Mouse (Mus musculus) liver, adult 2 months (tissue): ENCODE results near the gene Olfr1008. TPM values are rescaled to one million over a fixed set of nuclear protein-coding genes. Genes with fewer than 3 reads are reported as not detected.
"Not testable (repeated sequence)": the region's sequence is repeated elsewhere in the genome, so short reads cannot be mapped to it uniquely, and the experiment has no call there.

Experiments
- DNase-seq: peaks from one replicate; pipeline ENCODE4 v3.0.0-alpha.2; 2011; ENCODE audit warnings: low read depth, low spot score; ENCODE audit errors: extremely low read depth
- H3K27ac ChIP-seq: fragments of 200-500 bp; replicated peaks from 2 replicates; pipeline ENCODE4 v1.5.1; 2012; ENCODE audit warnings: low read depth, mild to moderate bottlenecking, control low read depth, inconsistent platforms, low read length; ENCODE audit not compliant: insufficient read depth
- H3K27me3 ChIP-seq: fragments of 200-500 bp; 2 replicates; pipeline ENCODE4 v1.6.1; 2012; ENCODE audit warnings: mild to moderate bottlenecking, moderate library complexity, low read length, inconsistent platforms; ENCODE audit not compliant: control insufficient read depth, insufficient read depth
- H3K36me3 ChIP-seq: fragments of 200-500 bp; 2 replicates; pipeline ENCODE4 v1.6.1; 2012; ENCODE audit warnings: low read length, inconsistent platforms; ENCODE audit not compliant: control insufficient read depth, insufficient read depth
- H3K4me1 ChIP-seq: fragments of 200-500 bp; 2 replicates; pipeline ENCODE4 v1.6.1; 2011; ENCODE audit warnings: low read length; ENCODE audit not compliant: control insufficient read depth, insufficient read depth
- H3K4me3 ChIP-seq: fragments of 200-500 bp; 2 replicates; pipeline ENCODE4 v1.5.1; 2011; ENCODE audit warnings: low read depth, mild to moderate bottlenecking, control low read depth, low read length, moderate library complexity; ENCODE audit not compliant: insufficient read depth
- H3K79me2 ChIP-seq: fragments of 200-500 bp; 2 replicates; pipeline ENCODE4 v1.6.1; 2012; ENCODE audit warnings: inconsistent platforms, mild to moderate bottlenecking, low read length, moderate library complexity; ENCODE audit not compliant: control insufficient read depth, insufficient read depth
- H3K9ac ChIP-seq: fragments of 200-500 bp; 2 replicates; pipeline ENCODE4 v1.6.1; 2012; ENCODE audit warnings: low read depth, mild to moderate bottlenecking, control low read depth, inconsistent platforms, low read length
- CTCF ChIP-seq: fragments of 200-500 bp; IDR thresholded peaks from 2 replicates; pipeline ENCODE4 v1.5.1; 2011; ENCODE audit warnings: low read depth, low read length, control low read depth
- POLR2A ChIP-seq: fragments of 200-500 bp; IDR thresholded peaks from 2 replicates; pipeline ENCODE4 v1.6.1; 2011; ENCODE audit warnings: low read length, control low read depth; ENCODE audit not compliant: insufficient read depth; ENCODE audit errors: extremely low read depth
- WGBS: fragments of 180-500 bp; shearing (Covaris S2); methylation state at CpG from one replicate; pipeline ENCODE4 v1.1.7; 2018; 5-methylcytosine and 5-hydroxymethylcytosine counted together
- polyA plus RNA-seq: library from polyadenylated mRNA; depleted of rRNA; stranded (reverse); fragments of >200 nt; gene quantifications from 2 replicates; pipeline ENCODE4 v1.2.3, GENCODE M21; 2012; rRNA removed
- total RNA-seq: library from RNA; depleted of rRNA; stranded (reverse); fragments of >200 nt; gene quantifications from 2 replicates; pipeline ENCODE4 v1.2.3, GENCODE M21; 2014; rRNA removed

Olfr1008 gene
- total RNA-seq, result not detected in 2 replicates
- not detected in 2 replicates for polyA plus RNA-seq

DNA sequence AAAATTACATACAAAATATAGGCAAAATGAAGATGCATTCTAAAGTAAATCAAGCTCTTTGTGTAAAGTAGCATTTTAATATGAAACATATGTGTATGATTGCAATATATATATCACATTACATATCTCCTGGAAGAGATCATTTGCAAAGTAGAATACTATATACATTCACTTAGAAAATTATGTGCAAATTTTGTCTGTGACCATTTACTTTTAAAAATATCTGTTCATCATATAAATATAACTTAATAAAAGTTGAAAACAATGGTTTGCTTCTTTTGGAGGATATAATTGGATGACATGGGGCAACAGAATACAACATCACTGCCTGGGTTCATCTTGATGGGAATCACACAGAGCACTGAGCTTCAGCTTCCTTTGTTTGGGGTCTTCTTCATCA, at the start of gene Olfr1008:
TSS of gene Olfr1008 (plus strand) at position 301 of the 400 bp plus-strand sequence.
- no peaks in the 10 kb centered on the region for H3K4me1 ChIP-seq
- H3K27ac ChIP-seq, result no peak within 1 kb of the TSS
- TF ChIP-seq CTCF (no peak), POLR2A (no peak)
- H3K4me3 ChIP-seq, result no peak within 1 kb of the TSS
- no peak within 1 kb of the TSS for H3K9ac ChIP-seq
- H3K79me2 ChIP-seq, result no peaks in the 10 kb centered on the region
- H3K36me3 ChIP-seq, result no peaks in the 10 kb centered on the region
- no peaks in the 10 kb centered on the region for H3K27me3 ChIP-seq
- DNase-seq, result no peak

DNA sequence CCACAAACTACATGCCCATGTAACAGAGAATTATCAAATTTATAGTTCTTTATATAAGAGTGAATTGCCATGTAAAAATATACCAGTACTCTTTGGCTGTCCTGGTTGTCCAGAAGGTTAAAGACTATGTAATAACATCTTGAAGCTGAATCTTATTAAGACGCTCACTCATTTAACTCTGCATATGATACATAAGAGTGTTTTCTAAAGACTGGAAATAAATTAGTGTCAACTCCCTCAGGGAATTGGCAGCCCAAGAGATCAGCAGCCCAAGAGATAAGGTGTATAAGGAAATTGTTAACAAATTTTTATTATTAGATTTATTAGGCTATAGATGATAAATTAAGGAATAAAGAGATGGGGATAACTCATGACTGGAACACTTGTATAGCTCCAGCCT, 38.6 kb upstream of the Olfr1008 start, which contains the start of gene Olfr1002:
TSS of gene Olfr1002 (minus strand) at position 101 of the 400 bp plus-strand sequence.
- H3K4me3 ChIP-seq, result no peak within 1 kb of the TSS
- no peaks in the 10 kb centered on the region for H3K27me3 ChIP-seq
- no peaks in the 10 kb centered on the region for H3K4me1 ChIP-seq
- no peaks in the 10 kb centered on the region for H3K36me3 ChIP-seq
- no peaks in the 10 kb centered on the region for H3K79me2 ChIP-seq
- WGBS, result 88% methylated on average over 1 of the region's 1 CpGs
- H3K9ac ChIP-seq, result no peak within 1 kb of the TSS
- DNase-seq, result no peak
- no peak for TF ChIP-seq CTCF
- no peak for TF ChIP-seq POLR2A
- no peak within 1 kb of the TSS for H3K27ac ChIP-seq

DNA sequence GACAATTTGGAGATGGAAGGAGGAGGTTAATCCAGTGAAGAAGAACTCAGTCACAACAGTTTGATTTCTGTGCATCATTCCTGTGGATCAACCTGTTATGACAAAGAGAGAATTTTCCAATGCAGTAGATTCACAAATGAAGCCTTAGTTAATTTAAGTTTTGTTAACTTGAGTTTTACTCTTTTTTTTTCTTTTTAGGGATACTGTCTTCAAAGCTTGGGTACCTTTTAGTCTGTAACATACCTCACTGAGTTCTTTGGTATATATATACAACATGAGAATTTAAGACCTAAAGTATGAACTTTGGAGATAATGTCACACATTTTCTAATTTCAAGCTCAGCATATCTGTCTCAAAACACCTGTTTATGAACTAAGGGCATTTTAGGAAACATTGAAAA, 24.9 kb upstream of the Olfr1008 start, which contains the start of gene Olfr154:
TSS of gene Olfr154 (minus strand) at position 101 of the 400 bp plus-strand sequence.
- H3K4me1 ChIP-seq, H3K27ac ChIP-seq, H3K79me2 ChIP-seq, H3K27me3 ChIP-seq, H3K36me3 ChIP-seq, H3K9ac ChIP-seq, DNase-seq, H3K4me3 ChIP-seq: not testable (repeated sequence)

DNA sequence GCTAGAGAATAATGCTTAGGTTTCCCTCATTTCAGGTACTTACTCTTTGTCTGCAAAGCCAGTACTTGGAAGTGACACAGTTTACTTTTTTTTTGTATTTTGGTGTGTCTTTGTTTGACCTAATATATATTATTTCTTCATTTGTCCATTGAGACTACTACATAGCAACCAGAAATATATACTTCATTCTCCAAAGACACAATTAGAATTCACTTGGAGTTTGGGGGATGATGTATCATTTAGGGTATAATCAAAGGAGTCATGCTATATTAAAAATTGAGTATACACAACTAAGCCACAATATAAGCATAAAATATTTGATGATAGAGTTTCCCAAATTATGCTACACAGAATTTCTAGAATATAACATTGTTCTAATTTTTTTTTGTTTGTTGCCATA, 10.6 kb upstream of the Olfr1008 start, which contains the start of gene Olfr1006:
TSS of gene Olfr1006 (minus strand) at position 101 of the 400 bp plus-strand sequence.
- DNase-seq, result no peak
- no peaks in the 10 kb centered on the region for H3K27me3 ChIP-seq
- H3K79me2 ChIP-seq, result no peaks in the 10 kb centered on the region
- no peak within 1 kb of the TSS for H3K27ac ChIP-seq
- no peaks in the 10 kb centered on the region for H3K4me1 ChIP-seq
- H3K36me3 ChIP-seq, result no peaks in the 10 kb centered on the region
- H3K4me3 ChIP-seq, result no peak within 1 kb of the TSS
- TF ChIP-seq POLR2A, result no peak
- TF ChIP-seq CTCF, result no peak
- no peak within 1 kb of the TSS for H3K9ac ChIP-seq

DNA sequence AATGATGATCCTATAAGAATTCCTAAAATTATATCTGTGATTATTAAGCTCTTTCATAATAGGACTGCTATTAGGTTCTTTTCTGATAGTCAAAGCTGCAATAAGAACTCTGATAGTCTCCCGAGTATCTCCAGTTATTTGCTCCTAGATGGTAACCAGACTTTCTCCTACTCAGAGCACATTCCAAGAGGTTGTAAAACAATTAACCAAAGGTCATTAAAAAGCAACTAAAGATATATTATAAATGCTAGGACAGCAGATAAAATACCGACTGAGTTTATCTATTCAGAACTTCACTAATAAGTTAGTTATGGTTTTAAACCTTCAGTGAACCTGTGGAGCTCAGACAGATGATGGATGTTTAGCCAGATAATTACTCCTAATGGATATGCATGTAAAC, 21.4 kb downstream of the Olfr1008 start:
- not testable (repeated sequence) for H3K79me2 ChIP-seq, H3K27ac ChIP-seq, DNase-seq, H3K36me3 ChIP-seq, H3K27me3 ChIP-seq, H3K4me1 ChIP-seq, H3K4me3 ChIP-seq, H3K9ac ChIP-seq
- 70% methylated on average over 2 of the region's 2 CpGs for WGBS

DNA sequence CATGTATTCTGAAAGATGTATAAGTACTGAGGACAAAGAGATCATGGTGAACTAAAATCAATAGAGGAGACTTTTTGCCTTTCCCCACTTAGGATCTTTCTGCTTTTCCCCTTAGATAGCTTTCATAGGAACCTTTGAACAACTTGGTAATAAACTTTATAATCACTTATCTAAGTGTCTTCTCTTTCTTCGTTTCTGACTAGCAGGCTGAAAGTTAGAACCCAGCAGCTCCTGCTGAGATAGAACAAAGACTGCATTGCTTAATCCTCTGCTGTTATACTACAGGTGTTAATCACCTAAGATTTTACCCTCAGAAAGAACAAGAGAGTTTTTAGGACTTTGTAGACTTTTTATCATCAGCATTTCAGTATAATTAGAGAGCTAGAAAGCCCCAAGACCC, 21.9 kb downstream of the Olfr1008 start:
- WGBS, result 18% methylated on average over 1 of the region's 1 CpGs
- H3K27ac ChIP-seq, result no peak overlapping the region
- H3K4me3 ChIP-seq, result no peak overlapping the region
- no peaks in the 10 kb centered on the region for H3K79me2 ChIP-seq
- no peak for DNase-seq
- no peaks in the 10 kb centered on the region for H3K27me3 ChIP-seq
- TF ChIP-seq CTCF (no peak), POLR2A (no peak)
- no peaks in the 10 kb centered on the region for H3K36me3 ChIP-seq
- H3K9ac ChIP-seq, result no peak overlapping the region
- no peaks in the 10 kb centered on the region for H3K4me1 ChIP-seq
